Mouse (Mus musculus): ENCODE data around the gene Vamp2.

Vamp2 gene

DNA sequence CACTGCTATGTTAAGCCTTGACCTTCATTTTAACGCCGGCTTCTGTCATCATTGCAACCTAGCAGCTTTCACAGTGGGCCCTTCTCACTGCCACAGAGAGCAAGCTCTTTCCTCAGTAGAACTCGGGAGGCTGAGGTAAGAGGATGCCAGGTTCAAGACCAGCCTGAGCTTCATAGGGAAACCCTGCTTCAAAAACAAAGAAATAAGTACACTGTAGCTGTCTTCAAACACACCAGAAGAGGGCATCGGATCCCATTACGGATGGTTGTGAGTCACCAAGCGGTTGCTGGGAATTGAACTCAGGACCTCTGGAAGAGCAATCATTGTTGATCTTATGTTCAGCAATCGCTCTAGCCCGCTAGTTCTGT, 7.5 kb upstream of the Vamp2 start:
- no peak for DNase-seq (ENCODE audit: low spot score in 2 of 2)

DNA sequence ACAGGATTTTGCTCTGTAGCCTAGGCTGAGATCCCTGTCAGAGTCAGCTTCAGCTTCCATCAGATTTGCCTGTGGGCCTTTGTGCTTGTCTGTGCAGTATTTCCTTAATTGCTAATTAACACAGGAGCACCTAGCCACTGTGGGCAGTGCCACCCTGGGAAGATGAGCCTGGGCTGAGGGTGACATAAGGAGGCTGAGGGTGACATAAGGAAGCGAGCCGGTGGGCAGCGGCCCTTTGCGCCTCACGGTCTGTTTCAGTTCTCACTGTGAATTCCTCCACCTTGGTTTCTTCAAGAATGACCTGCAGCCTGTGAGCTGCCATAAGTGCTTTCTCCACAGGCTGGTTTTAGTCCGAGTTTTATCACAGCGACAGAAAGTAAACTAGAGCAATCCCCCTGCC, 6.7 kb upstream of the Vamp2 start:
- no peak for DNase-seq (ENCODE audit: low spot score in 2 of 2)

DNA sequence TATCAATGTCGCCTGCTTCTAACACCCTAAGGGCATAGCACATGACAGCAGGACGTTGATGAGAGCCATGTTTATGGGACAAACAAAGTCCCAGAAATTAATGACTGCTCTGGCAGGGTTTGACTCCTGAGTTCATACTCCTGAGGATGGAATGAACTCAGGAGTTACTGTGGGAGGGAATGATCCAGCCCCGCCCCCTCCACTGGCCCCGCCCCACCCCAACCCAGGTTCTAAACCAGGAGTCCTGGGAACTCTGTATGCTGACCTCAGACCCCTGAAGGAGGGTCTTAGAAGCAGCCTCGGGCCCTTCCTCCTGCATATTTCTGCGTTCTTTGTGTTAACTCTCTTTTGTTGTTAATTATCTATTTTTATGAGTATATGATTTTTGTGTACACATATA, 2.7 kb upstream of the Vamp2 start:
- DNase-seq (ENCODE audit: low spot score in 2 of 2) = no peak

DNA sequence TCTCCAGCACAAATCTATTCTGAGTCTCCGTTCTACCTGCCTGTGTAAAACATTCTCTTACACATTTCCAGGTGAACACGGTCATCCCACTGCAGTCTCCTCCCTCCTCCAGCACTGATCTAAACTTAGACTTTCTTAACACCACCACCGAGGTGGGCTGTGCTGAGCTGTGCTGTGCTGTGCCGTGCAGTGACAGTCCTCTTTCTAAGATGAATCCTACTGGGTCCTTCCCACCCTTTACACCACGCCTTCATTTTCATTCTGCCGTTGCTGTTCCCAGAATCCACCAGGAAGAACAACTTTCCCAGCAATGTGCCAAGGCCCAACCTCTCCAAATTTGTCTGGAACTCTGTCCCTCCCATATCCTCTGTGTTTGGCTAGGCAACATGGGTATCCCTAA, 1.9 kb upstream of the Vamp2 start:
- DNase-seq (ENCODE audit: low spot score in 2 of 2) = peak in 1 of 2 experiments; percentile 78

DNA sequence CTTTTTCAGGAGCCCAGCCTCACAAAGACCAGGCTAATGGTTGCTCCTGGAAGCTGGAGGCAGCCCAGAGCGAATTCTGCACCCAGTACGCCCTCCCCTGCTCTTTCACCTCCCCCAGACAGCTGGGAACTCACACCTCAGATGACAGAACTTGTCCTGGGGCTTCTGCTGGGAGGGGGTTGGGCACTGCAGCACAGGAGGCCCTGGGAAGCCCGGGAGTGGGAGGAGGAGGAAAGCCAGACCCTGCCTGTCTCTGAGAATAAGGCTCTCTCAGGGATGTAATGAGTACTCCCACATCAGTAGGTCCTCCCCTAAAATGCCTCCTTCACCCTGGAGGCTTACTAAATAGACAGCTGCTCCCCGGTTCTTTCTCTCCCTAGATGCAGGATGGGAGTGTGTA, 1.2 kb upstream of the Vamp2 start:
- no peak for DNase-seq (ENCODE audit: low spot score in 2 of 2)

DNA sequence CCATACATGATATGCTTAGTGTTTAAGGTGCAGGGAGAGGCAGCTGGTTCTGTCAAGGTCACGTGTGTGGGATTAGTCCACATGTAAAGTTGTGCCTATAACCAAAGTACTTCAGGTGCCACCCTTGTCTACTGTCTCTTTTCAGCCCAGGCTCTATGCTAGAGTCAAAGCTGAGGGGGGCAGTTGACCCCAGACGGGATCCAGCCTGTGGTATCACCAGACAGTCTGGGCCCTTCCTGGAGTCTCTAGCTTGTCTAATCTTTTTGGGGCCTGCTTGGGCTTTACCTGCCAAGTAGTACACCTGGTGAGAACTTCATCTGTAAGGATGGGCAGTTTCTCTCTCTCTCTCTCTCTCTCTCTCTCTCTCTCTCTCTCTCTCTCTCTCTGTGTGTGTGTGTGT, 693 bp upstream of the Vamp2 start:
- no peak for DNase-seq (ENCODE audit: low spot score in 2 of 2)

DNA sequence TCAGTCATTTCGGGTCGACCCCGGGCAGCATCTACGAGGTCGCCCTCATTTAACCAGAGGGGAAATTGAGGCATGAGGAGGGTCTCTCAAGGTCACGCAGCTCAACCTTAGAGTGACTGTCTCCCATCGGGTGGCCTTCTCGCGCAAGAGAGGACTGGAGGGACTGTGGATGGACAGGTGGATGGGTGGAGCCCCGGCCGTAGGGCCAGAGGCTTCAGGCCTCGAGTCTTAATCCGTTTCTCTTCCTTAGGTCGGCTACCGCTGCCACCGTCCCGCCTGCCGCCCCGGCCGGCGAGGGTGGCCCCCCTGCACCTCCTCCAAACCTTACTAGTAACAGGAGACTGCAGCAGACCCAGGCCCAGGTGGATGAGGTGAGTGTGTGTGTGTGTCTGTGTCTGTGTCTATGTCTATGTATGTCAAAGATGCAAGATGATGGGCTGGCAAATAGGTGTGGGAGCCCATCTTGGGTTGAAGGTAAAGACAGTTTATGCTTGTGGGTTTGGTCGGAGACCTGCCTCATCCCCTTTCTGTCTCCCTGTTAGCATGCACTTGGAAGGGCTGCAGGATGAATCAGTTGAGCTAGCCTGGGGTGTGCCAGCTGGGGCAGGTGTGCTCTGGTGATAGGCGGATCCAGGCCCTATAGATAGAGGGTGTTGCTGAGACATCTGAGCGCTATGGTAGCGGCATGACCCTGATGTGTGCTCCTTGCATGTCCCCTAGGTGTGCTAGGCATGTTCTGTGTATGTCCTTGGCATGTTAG, 746 bp downstream of the Vamp2 start:
- DNase-seq (ENCODE audit: low spot score in 2 of 2) = no peak

DNA sequence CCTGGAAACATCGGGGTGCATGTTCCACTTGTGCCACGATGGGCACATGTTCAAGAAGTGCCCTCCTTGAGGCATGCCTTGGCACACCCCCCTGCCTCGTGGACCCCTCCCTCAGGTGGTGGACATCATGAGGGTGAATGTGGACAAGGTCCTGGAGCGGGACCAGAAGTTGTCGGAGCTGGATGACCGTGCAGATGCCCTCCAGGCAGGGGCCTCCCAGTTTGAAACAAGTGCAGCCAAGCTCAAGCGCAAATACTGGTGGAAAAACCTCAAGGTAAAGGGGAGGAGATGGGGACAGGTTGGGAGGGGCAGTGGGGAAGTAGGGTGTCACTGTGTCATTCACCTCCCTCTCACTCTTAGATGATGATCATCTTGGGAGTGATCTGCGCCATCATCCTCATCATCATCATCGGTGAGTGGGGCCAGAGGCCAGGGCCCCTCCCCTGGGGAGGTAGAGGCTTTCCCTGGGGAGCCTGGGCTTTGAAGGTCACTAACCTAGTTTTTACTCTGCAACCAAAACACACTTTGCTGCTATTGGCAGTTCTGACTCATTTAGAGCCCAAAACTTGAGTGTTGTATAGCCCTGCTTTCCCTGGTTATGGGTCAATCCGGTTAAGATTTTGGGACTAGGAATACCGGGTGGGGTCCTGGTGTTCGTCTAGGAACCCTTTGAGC, 1.5 kb downstream of the Vamp2 start:
- no peak for DNase-seq (ENCODE audit: low spot score in 2 of 2)

DNA sequence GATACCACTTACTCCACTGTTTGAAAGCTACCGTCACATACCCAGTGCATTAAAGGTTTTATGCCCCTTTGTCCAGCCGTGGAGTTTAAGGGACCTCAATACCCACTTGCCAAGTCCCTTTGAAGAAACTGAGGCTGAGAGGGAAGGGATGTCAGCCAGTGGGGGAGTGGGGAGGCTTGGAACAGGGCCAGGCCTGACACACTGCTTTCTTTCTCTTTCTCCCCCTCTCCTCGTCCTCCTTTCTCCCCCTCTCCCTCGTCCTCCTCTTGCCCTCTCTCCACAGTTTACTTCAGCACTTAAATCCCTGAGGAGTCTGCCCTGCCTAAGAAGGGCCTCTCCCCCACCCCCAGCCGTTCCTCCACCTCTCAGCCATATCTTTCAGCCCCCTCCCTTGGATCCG, 2.1 kb downstream of the Vamp2 start:
- no peak for DNase-seq (ENCODE audit: low spot score in 2 of 2)

DNA sequence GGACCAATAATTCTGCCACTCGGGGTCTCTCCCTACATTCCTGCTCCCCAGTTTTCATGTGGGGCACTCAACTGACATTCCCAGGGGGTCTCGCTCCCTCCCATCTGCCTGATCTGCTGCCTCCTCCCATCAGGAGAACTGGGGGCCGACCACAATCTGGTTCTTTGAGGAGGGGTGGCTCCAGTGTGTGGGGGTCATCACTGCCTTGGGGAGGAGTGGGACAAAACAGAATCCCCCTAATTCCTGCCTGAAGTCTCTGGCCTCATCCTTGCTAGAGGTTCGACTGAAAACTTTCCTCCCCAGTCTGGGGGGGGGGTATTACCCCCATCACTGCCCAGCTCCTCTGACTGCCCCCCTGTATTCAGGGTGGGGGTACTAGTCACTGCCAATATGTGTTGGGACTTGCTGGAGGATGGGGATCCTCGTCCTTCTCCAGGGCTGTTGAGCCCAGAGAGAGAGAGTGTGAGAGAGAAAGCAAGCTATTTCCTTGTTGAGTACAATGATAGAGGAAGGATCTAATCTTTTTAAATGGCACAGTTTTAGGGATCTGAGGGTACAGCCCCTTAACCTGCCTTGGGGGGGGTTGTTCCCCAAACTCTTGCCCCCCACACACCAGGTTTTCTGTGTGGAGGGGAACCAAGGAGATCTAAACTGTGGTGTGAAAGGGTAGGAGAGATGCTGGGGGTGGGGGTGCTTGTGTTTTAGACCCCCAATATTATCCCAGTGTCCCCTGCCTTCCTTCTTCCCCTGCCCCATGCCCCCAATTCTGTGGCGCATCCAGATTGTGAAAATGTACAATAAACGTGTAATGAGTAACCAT, 3.5 kb downstream of the Vamp2 start:
- DNase-seq (ENCODE audit: low spot score in 2 of 2) = no peak

DNA sequence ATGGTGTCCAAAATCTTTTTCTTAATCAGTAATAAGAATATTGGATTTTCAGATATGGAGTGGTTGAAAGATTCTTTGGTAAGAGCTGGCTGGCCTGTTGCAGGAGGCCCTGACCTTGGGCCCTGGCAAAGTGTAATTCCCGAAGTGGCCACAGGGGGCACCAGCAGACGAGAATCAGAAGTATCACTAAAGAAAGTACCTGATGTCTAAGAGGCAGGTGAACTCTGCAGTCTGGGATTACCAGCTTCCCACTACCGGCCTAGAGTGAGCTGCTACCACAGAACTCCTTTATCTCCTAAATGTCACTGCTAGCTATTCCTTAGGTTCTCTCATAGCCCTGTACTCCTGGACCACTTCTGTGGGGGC, 4.1 kb downstream of the Vamp2 start:
- DNase-seq (ENCODE audit: low spot score in 2 of 2) = peak; percentile 85 to 87

DNA sequence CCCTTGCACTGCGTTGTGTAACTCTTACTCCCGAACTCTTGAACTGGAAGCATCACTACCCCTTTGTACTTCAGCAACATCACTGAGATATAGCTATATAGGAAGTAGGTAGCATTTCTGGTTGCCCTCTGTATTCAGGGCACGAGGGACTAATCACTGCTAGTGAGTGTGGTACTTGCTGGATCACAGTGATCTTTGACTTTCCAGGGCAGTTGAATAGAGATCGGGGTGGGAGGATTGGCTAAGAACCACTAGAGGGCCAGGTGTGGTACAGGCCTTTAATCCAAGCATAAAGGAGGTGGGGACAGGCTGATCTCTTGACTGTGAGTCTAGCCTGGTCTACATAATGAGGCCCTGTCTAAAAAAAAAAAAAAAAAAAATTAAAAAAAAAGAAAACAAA, 4.6 kb downstream of the Vamp2 start:
- DNase-seq (ENCODE audit: low spot score in 2 of 2) = no peak

DNA sequence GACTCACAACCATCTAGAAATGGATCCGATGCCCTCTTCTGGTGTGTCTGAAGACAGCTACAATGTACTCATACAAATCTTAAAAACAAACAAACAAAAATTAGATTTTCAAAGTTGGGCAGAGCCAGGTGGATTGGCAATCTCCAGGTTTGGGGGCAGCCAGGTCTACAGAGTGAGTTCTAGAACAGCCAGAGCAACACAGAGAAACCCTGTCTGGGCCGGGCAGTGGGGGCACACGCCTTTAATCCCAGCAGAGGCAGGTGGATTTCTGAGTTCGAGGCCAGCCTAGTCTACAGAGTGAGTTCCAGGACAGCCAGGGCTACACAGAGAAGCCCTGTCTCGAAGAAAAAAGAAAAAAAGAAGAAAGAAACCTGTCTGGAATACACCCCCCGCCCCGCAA, 5.6 kb downstream of the Vamp2 start:
- DNase-seq (ENCODE audit: low spot score in 2 of 2) = peak in 1 of 2 experiments; percentile 3

DNA sequence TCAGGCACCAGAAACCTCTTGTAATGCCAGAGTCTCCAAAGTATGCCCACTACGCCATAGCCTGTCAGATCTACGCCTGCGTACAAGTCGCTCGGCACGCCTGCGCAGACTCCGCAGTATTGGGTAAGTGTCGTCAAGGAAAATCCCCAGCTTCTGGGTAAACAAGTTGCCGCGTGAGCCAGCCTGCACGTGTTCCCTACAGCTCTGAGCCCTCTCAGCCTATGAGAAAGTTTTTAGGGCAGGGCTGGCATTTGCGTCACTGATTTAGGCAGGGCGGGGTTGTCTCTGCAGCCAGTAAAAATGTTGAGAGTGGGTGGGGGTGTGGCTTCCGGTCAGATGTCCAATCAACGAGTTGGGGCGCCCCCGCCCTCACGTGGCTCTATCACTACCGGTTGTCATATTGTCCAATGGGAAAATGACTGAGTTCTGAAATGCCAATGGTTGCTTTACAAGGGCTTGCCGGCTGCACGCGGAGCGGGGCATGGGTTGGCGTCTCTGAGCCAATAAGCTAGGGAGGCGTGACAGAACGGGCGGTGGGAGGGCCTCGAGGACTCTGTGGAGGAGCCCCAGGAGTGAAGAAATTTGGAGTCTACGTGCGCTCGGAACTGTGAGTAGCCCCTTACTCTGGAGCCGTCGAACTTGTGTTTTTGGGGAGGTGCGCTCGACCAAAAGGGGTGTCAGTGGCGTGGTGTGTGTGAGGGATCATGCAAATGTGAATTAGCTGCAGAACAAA, 6.6 kb downstream of the Vamp2 start, which contains the start of gene Per1:
Gene Per1, plus strand, starts transcription at position 521 of the 733 bp plus-strand sequence.
- DNase-seq (ENCODE audit: low spot score in 2 of 2) = peak; percentile 100

DNA sequence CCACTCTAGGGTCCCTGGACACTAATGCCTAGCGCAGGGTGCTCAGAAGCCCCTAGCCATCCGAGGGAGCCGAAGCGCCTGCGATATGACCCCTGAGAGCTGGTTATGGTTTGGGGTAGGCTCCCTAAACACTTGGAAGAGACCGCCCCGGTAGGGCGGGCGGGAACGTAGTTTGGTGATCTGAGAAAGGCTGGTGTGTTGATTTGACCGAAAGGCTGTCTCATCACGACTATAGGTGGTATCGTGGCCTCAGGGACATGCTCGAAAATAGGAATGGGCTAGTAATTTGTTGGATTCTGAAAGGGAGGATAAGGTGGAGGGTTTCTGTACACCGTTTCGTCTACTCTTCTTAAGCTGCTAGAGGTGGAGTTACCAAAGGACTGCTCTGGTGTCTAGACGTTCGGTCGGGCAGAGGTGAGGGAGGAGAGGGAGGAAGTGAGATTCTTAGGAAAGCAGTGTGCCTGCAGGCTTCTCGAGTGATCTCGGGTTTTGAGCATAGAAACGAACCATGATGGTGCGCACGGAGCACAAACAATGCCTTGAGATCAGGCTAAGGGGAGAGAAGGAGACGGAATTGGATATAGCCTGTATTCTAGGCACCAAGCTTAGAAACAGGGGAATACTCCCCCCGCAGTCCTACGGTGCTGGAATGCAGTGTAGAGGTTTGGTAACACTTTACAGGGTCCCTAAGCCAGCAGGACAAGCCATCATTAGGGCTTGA, 7.4 kb downstream of the Vamp2 start:
- DNase-seq (ENCODE audit: low spot score in 2 of 2) = peak in 1 of 2 experiments; percentile 41

DNA sequence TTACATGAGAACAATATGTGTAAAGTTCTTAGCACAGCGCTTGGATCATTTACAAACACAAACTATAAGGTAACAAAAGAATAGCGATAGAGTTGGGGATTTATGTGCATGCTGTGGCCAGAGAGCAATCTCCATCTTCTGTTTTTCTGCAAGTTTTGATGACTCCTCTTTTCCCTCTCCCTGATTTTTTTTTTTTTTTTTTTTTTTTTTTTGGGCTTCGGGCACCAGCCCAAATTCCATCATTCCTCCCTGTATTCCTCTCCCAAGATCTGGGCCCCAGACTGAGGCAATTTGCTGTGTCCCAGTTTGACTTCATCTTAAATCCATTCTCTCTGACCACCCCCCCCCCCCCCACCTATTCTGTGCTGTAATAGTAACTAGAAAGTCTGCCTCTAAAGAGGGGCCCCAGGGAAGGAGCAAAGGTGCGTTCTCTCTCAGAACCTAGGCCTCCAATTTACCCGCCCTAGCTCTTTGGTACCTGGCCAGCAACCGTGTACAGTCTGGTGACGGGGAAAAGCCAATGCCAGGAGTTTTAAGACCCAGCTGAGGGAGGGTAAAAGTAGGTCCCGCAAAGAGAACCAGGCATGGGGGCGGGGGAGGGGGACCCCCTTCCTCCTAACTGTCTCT, 8.2 kb downstream of the Vamp2 start:
- DNase-seq (ENCODE audit: low spot score in 2 of 2) = no peak

DNA sequence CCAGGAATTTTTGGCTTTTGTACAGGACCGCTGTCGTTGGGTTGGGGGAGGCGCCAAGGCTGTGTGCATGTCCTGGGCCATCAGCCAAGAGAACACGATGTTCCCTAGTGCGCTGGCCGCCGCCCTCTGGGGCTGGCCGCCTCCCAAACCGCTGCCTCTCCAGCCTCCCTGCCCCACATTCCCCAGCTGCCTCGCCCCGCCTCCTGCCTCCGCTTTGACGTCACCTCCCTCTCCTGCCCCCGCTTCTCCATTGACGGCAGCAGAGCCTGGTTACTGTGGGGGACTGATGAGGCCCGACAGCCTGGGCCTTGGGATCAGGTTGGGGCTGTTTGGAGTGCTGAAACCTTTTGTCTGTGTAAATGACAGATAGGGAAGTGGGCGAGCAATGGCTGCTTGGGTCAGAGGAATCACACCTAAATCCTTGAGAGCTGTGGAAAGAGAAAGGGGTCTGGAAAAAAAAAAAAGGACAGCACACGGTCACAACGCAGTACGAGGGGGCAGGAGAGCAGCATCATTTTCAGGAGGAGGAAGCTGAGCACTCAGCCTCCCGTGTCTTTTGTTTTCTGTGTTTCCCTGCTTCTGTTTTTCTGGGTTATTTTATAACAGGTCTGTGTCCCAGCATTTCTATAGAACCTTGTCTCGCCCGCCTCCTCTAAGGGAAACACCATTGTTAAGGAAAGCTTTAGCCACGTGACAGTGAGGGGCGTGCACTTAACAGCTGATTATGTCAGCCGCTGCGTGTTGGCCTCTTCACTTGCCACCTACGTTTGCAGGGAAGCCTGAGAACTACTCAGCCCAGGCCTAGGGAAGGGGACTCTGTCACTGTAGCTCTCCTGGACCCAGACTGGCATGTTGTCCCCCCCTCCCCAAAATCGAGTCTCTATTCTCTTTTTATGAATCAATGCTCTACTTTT, 9.0 kb downstream of the Vamp2 start:
- DNase-seq (ENCODE audit: low spot score in 2 of 2) = peak; percentile 97 to 99

DNA sequence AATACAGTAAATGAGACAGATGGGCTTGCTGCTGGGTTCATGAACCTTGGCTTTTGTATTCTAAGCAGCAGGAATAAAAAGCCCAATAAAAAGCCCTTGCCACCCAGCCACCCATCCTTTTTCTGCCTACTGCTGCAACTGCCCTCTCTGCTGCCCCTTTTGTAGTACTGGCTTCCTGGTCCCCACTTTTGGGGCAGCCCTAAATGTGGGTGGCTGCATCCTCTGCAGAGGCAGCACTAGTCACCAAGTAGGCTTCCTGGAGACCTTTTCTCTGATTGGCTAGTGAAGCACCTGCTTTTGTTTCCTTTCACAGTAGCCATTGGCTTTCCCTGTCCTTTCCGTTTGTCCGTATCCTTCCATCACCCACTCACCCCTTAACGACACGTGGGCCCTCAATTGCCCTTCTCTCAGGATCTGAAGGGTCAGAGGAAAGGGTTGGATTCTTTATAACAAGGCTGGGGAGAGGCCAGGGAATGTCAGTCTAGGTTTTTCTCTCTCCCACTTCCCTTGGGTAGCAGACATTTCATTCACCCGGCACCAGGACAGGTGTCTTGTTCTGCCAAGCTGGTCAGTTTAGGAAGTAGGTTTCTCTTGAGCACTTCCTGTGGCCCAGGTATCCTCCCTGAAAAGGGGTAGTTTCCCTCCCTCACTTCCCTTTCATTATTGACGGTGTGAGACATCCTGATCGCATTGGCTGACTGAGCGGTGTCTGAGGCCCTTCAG, 9.9 kb downstream of the Vamp2 start:
- DNase-seq (ENCODE audit: low spot score in 2 of 2) = no peak

DNA sequence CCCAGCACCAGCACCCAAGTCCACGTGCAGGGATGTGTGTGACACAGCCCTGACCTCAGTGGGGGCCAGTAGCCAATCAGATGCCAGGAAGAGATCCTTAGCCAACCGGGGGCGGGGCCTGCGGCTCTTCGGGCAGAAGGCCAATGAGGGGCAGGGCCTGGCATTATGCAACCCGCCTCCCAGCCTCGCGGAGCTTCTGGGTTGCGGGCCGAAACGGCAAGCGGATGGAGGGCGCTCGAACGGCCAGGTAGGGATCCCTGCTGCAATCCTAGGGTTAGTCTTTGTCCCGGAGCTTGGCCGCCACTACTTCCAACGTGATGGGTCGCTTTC, 10.4 kb downstream of the Vamp2 start:
- peak; percentile 97 to 98 for DNase-seq (ENCODE audit: low spot score in 2 of 2)
